Mouse (Mus musculus) kidney, postnatal 14 days (tissue): ENCODE results near the gene Pmel.

ENCODE experiments used
- DNase-seq: peaks from one replicate; pipeline ENCODE4 v3.0.0; 2022; ENCODE audit warnings: mixed read lengths

Gene Pmel

DNA sequence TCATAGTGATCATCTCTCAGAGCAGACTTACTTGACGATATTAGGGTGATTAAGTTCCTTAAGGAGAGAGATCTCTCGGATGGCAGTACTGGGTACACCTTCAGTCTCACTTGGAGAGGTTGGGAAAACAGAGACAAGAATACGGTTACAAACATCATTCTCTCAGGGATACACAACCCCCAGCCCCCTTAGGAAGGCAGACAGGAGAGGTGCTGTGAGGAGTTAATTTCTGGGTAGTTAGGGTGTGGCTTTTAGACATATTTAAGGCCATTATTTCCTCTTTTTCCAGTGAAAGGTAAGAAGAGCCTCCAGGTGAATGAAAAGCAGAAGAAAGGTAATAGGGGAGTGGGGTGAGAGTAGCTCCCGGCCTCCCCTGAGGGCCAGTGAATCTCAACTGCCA, at the start of gene Pmel:
Pmel (plus strand) TSS at position 301 of the 400 bp plus-strand sequence.
- DNase-seq: no peak

DNA sequence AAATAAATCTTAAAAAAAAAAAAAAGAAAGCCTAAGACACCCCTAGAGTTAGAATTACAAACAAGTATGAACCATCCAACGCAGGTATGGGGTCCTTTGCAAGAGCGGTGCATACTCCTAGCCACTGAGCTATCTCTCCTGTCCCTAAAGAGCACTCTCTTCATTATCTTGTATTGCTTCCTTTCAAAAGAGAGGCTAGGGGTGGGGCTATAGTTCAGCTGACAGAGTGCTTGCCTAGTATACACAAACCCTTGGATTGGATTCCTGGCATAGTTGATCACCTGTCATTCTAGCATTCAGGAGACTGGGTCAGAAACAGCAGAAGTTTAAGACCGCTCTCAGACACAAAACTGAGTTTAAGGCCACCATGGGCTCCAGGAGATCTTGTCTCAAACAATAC, 48.7 kb upstream of the Pmel start:
- peak; percentile 29 for DNase-seq

DNA sequence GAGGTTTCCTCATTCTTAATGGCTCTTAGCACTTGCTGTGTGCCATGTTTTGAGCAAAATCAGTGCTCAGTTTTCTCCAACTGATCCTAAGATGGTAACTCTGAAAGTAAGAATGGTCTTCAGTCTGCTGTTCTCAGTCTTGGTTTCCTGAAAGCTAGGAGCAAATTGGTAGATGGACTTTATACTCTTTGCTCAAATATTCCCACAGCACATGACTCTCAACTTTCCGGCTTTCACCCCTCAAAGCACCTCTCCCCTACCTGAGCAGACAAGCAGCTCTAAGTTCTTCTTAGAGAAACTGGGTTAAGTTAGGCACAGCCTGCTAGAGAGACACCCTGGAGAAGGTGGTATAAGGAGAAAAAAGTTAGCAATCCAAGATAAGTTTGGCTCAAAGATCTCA, 47.3 kb upstream of the Pmel start:
- no peak for DNase-seq

DNA sequence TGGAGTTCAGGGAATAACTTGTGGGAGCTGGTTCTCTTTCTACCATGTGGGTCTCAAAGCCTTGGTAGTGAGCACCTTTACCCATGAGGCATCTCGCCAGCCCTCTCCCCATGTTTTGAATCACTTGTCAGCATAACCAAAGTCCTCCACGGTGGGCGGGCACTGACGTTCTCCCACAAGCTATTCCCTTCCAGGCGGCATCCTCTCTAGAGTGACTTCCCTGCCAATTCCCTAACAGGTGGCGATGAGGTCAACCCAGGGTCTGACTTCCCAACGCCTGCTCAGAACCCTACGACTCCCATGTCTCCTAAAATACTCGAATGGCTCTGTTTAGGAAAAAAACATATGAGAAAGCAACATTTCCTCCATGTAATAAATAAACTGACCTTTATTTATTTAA, 46.2 kb upstream of the Pmel start:
- DNase-seq: peak; percentile 42

DNA sequence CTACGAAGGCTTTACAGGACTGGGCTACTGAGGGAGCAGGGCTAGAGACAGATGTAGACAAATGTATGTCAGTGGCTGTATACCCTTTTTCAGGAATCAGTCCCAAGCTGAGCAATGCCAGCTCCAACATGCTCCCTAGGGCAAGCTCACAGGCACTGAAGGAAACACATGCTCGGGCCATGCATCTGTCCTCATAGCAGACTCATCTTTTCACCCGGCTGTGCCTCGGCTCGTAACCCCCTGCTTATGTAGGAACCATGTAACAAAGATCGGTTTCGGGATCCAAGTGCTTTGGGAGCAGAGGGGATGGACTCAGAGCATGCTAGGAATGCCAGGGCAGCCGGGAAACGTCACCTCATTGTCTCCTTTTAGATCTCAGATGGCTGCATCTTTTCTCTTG, 44.5 kb upstream of the Pmel start:
- no peak for DNase-seq

DNA sequence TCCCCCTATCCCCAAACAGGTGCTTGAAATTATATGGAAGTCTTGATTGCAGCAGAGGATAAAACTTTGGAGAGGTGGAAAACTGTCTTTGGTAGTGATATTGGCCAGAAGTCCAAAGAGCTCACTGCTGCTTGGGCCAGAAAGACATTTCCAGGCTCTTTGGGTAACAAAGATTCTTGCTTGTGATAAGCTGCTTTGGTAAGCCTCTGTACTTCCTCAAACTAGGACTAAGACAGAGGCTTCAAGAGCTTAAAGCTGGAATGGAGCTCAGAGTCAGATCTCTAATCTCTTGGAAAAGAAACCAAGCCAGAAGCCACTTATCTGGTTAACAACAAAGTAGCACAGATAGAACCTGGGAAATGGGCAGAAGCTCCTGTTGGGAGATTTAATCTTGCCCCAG, 41.5 kb upstream of the Pmel start:
- DNase-seq: no peak

DNA sequence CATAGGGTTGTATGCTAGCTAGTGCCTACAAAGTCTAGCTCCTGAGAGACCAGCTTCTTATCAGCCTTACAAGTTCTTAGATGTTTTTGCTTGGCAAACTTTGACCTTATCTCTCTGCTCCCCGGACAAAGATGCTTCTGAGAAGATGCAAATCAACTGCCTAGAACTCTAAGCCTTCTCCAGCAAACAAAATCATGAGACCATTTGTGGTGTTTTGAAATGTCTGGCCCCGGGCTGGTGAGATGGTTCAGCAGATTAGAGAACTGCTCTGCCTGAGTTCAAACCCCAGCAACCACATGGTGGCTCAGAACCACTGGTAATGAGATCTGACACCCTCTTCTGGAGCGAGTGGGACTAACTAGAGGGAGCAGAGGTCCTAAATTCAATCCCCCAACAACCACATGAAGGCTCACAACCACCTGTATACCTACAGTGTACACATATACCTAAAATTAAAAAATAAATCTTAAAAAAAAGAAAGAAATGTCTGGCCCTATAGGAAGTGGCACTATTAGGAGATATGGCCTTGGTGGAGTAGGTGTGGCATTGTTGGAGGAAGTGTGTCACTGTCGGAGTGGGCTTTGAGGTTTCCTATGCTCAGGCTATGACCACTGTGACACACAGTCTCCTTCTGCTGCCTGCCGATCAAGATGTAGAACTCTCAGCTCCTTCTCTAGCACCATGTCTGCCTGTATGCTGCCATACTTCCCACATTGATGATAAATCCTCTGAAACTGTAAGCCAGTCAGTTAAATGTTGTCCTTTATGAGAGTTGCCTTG, 40.4 kb upstream of the Pmel start:
- DNase-seq: no peak

DNA sequence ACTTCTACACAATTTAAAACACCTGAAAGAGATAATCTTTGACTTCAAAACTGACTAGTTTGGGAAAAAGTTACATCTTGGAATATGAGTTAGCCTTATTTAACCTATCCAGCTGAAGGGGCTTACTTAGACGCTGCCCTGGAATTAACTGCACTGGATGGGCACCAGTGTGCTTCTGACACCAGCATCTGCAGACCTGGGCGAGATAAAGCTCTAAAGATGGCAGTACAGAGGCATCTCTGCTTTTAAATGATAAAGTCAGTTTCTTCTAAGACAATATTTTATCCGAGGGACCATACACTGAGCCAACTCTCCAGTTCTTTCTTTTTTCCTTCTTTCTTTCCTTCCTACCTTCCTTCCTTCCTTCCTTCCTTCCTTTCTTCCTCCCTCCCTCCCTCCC, 39.2 kb upstream of the Pmel start:
- no peak for DNase-seq

DNA sequence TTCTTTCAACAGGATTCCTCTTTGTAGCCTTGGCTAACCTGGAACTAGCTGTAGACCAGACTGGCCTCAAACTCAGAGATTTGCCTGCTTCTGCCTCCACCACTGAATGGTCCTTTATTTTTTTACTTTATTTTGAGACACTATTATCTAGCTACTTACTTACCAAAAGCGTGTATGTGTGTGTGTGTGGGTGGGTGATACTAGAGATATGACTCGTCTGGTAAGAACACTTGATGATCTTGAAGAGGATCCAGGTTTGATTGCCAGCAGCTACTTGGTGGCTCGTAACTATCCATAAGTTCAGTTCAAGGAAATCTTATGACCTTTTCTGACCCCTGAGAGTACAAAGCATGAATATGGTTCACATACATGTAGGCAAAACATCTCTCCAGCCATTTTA, 38.7 kb upstream of the Pmel start:
- no peak for DNase-seq

DNA sequence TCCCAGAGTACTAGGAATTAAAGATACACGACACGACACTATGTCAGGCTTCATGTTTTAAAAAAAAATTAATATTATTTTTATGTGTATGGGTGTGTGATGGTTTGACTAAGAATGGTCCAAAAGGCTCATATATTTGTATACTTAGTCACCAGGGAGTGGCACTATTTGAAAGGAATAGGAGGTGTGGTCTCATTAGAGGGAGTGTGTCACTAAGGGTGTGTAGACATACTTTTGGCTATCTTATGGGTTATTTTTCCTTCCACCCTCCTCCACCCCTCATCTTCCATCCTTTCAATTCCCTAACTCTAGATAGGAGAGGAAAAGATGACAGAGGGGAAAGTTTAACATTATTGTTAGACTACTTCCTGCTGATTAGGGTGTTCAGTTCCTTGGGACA, 38.2 kb upstream of the Pmel start:
- no peak for DNase-seq

DNA sequence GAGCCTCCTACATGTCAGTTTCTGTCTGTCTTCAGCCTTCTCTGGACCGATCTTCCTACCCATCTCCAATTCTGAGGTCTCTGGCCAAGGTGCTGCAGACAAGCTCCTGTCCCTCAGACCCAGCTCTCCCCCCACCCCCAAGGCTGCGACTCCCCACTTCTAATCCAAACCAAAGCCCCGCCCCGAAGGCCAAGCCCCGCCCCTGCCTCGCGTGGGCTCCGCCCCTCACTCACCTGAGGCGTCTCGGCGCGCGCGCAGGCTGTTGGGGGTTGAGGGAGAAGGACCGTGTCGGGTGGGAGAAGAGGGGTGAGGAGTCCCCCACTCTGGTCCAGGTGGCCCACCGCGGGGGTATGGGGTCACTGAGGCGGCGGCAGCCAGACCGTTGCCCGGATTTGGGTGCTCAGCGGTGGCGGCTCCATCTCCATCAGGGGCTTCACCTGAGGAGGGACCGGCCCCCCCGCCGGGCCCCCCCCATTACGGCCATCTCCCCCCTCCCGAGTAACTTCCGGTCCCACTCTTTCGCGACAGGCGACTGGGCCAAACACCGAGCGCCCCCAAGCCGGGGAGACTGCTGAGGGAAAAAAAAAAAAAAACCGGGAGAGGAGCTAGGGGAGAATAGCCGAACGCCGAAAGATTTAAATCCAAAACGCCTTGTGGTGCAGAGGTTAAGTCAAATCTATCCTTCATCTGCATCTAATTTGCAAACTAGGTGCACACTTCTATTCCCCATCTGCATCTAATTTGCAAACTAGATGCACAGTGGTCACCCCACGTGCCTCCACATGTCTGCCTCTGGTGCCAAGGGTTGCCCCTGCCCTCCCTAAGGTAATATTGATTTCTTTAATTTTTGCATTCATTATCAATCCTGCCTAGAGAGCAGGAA, 35.0 kb upstream of the Pmel start:
- peak; percentile 85 for DNase-seq

DNA sequence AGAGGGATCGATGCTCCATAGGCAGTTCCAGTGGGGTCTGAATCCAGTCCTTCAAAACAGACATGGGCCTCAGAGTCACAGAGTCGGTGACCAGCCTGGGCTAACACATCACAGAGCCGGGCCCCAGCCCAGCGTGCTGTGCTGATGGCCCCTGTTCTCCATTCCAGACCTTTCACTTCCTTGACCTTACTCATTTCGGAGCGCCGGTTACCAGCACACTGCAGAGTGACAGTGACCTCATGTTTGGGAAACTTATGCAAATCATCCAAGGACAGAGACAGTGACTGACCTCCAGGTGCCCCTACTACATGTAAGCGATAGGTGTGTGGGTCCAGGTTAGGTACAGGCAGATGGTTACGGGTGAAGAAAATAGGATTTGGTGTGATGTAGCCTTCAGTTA, 32.8 kb upstream of the Pmel start:
- DNase-seq: no peak

DNA sequence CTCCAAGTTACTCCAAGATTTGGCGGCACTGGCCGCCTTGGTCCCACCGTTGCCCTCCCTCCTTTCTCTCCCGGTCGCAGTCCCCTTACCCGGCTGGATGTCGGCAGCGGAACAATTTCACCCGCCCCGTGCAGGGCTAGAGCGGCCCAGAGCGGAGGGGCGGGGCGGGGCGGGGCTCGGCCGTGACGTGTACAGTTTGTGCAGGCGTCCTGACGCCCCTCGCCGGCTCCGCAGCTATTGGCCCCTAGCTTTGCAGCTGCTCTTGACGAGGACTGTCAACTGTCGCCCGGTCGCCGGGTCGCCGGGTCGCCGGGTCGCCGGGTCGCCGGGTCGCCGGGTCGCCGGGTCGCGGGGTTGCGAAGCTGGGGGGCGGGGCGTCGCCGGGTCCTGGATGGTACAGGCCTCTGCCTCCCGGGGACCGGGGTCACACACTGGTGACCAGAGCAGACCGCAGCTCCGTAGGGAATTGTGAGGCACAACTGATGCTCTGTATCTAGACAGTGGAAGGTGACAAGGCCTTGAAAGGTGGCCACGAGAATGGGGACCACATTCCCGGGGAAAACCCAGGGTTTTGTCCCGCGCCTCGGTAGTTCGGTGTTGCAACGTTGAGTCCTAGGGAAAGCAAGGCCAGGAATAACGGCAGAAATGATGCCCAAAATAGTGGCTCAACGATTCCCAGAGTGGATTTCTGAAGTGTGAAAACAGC, 30.1 kb upstream of the Pmel start, which contains the start of gene Suox:
Suox (minus strand) TSS at position 311 of the 706 bp plus-strand sequence.
- peak; percentile 92 for DNase-seq

DNA sequence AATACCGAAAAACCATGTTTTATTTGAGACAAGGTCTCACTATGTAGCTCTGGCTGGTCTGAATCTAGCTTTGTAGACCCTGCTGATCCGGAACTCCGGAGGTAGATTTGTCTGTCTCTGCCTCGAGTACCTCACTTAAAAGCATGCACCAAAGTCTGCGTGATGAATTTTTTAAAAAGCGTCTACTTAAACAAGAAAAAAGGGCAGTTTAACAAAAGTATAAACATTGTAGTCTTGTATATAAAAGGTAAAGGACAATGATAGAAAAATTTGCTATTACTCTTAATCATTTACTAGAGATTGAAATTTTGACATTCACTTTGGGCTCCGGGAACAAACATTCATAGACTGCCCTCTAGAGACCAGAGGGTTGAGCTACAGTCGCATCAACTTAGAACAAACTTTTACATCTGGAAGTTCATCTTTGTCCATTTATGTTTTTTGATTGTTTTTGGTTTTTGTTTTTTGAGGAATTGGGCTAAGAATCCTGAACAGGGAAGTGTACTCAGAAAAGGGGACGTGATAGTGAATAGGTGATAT, 29.5 kb upstream of the Pmel start:
- DNase-seq: peak; percentile 55

DNA sequence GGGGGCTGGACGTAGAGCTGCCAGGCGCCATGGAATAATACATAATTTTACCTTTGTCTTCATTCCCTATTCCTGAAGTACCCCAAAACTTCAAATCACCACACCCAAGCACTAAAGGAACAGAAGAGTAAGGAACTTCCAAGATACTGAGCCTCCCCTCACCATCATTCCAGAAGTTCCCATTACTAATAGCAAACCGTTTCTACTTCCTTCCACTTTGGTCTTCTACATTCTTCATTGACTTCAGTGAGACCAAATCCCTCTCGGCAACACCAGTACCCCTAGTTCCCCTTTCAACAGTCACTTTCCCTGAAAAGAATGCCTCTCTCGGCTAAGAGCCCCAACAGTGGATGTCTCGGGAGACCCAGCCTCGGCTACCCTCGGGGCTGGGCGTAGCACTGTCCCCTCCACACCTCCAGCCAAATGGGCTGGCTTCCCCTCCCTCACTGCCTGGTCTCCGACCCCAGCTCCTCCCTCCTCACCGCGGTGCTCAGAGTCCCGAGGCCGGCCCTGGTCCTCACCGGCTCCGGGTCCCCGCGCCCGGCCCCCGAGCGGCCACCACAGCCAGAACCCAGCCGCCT, 8.5 kb upstream of the Pmel start:
- no peak for DNase-seq

DNA sequence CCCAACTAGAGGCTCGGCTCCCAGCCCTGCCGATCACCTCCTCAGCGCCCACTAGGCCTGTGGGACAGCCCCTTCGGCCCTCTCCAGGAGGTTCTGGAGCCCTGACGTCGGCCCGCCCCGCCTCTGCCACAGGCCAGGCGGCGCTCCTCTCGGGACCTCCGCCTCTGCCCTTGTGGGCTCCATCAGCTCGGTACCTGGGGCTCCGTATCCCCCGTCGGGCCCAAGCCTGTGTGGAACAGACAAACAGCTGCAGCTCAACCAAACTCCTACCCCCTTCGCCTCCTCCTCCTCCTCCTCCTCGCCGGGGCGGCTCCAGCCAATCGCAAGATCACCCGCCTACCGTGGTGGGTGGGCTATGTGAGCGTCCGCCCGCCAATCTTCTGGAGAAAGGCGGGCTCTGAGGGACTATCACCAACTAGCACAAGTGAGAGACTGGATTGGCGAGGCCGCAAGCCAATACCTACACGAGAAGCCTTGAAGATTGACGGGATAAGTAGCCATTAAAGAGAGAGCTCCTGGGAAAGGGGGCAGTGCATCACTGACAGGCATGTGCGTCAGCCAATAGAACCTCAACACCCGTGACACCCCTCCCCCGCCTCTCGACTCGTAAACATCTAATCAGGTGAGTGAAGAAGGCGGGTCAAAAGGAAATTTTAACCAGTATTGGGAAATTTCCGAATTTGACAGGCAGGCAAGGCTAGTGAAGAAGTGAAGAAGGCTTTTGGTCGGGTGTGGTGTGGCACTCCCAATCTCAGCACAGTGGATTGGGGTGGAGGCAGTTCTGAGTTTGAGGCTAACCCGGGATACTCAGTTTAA, 7.8 kb upstream of the Pmel start, which contains the start of gene Rab5b:
Rab5b (minus strand) TSS at position 273 of the 816 bp plus-strand sequence.
- peak; percentile 99 for DNase-seq

DNA sequence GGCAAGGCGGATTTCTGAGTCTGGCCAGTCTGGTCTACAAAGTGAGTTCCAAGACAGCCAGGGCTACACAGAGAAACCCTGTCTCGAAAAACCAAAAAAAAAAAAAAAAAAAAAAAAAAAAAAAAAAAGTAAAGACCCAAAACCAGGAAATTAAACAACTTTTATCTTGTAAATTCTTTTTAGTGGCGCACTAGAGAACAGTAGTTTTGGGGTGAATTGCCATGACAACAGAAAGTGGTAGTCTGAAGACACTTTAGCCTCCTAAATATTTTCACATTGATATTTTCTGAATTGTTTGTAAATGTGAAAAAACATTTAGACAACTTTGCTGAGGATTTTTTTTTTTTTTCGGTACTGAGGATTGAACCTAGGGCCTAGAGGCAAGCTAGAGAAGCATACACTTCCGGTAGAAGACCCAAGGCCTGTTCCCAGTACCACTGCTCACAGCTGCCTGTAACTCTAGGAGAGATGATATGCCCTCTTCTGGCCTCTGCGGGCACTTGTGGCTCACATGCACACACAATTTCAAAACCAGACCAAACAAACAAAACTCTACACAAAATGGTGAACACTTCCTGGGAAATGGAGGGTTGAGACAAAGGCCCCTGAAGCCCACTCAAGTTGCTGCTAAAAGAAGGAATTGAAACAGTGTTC, 6.8 kb upstream of the Pmel start:
- no peak for DNase-seq

DNA sequence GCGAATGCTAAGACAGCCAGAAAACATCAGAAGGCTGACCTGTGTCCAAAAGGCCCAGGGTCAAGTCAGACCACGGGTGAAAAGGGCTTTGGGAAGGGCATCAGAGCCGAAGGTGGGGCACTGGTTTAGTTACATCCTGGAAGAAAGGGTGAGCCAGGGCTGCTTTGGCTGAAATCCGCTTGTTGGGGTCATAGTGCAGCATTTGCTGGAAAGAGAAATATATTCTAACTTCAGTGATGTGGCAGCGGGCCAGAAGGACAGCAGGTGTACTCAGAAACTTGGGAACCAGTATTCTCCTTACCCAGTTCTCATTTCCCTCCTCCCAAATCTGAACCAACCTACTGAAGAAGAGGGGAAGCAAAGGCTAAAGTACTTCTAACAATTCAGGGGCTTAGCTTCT, 5.0 kb upstream of the Pmel start:
- peak; percentile 69 for DNase-seq

DNA sequence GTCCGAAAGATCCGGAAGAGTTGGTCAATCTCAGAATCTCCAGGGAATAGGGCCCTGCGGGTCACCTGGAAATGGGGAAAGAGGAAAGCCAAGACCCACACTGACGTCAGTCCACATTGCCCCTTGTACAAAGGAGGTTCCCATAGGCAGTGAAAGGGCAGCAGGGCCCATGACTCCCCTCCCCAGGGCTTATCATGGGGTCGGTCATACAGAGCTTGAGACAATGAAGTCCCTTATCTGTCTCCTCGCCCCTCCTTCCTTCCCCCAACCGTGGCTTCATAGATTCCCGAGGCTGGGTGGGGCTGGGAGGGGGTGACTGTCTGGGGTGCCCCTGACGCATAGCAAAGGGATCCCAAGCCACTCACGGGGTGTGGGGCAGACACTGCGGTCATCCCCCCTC, 4.4 kb upstream of the Pmel start:
- DNase-seq: no peak

DNA sequence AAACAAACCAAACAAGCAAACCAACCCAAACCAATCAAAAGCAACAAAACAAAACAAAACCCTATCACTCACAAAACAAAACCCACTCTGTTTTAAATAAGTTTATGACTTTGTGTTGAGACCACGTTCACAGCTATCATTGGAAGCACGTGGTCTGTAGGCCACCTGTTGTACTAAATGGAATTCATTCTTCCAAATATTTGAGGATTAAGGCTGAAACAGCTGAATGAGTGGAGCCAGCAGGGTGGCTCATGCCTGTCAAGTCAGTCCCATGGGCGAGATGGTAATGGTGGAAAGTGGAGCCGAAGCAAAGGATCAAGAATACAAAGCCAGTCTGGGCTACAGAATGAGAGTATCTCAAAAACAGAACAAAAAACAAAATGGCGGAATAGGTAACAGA, 3.3 kb upstream of the Pmel start:
- DNase-seq: no peak

DNA sequence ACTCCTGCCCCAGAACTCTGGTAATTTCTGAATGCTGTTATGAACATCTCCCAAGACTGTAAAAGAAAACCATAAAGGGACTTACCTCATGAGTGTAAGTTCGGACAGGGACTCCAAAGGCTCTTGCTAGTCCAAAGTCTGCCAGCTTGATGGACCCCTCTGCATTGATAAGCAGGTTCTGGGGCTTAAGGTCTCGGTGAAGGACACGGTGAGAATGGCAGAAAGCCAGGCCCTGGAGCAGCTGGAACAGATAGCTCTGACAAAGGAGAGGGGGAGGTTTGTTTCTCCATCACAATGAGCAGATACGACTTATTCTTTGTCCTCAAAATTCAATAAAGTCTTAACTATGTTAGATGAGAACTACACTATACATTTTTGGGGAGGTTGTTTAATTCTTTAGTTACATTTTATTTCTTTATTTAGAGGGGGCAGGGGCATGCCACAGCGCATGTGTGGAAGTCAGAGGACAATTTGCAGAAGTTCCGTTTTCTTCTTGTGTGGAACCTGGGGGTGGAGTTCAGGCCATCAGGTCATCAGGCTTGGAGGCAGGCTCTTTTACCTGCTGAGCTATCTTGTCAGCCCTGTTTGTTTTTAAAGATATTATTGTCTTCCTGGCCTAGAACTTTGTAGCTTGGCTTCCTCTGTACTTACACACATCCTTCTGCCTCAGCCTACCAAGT, 1.5 kb upstream of the Pmel start:
- DNase-seq: no peak
